Mouse (Mus musculus) layer of hippocampus, adult 18-20 months (tissue): ENCODE measurements around the gene Rbm14. TPM values are rescaled to one million over a fixed set of nuclear protein-coding genes. Genes with fewer than 3 reads are reported as not detected.
"Not testable (repeated sequence)": the region's sequence is repeated elsewhere in the genome, so short reads cannot be mapped to it uniquely, and the experiment has no call there.

Experiments
- DNase-seq, 2 experiments: peaks; one replicate each; pipeline ENCODE4 v3.0.0; 2022; ENCODE audit warnings: low spot score in 2 of 2
- total RNA-seq, 2 experiments: library from RNA; stranded (reverse); gene quantifications; 2 replicates each; pipeline ENCODE4 v1.2.3; 2021

Rbm14 gene
- total RNA-seq, 2 experiments from 2014 or later = 47.7 to 53.1 TPM

- DNase-seq = no peak
Measured at GRCm38 (mm10) chr19:4813015-4813414, 1.6 kb upstream of the Rbm14 start.

- DNase-seq = not testable (repeated sequence)
Measured at GRCm38 (mm10) chr19:4812334-4812949, 1.0 kb upstream of the Rbm14 start.

GRCm38 (mm10) chr19:4811909-4812242 lies 442 bp upstream of the Rbm14 start:
- no peak for DNase-seq

GRCm38 (mm10) chr19:4810746-4811062 lies 730 bp downstream of the Rbm14 start:
- DNase-seq = no peak

GRCm38 (mm10) chr19:4810309-4810708 lies 1.1 kb downstream of the Rbm14 start:
- DNase-seq = no peak

GRCm38 (mm10) chr19:4803283-4803682 lies 8.2 kb downstream of the Rbm14 start:
- no peak for DNase-seq

GRCm38 (mm10) chr19:4802691-4803091 lies 8.7 kb downstream of the Rbm14 start:
- DNase-seq = no peak

- DNase-seq = no peak
Measured at GRCm38 (mm10) chr19:4799083-4799482, 12.4 kb downstream of the Rbm14 start.

- no peak for DNase-seq
Measured at GRCm38 (mm10) chr19:4797846-4798245, 13.6 kb downstream of the Rbm14 start.

- DNase-seq = no peak
Measured at GRCm38 (mm10) chr19:4795929-4796328, 15.5 kb downstream of the Rbm14 start.

- peak; percentile 97 to 99 for DNase-seq
Measured at GRCm38 (mm10) chr19:4793831-4794422, 17.5 kb downstream of the Rbm14 start, which contains the start of gene Rbm4. Gene Rbm4, minus strand, starts transcription at chr19:4793901.

GRCm38 (mm10) chr19:4793281-4793830 lies 18.1 kb downstream of the Rbm14 start:
- no peak for DNase-seq

GRCm38 (mm10) chr19:4786313-4786712 lies 25.1 kb downstream of the Rbm14 start:
- DNase-seq = no peak

GRCm38 (mm10) chr19:4785206-4785605 lies 26.2 kb downstream of the Rbm14 start:
- DNase-seq = no peak

GRCm38 (mm10) chr19:4782891-4783290 lies 28.5 kb downstream of the Rbm14 start:
- DNase-seq = no peak

GRCm38 (mm10) chr19:4772785-4773184 lies 38.6 kb downstream of the Rbm14 start:
- no peak for DNase-seq

- DNase-seq = no peak
Measured at GRCm38 (mm10) chr19:4767507-4768148, 43.8 kb downstream of the Rbm14 start.

GRCm38 (mm10) chr19:4762876-4763275 lies 48.6 kb downstream of the Rbm14 start:
- no peak for DNase-seq

GRCm38 (mm10) chr19:4760544-4760943 lies 50.9 kb downstream of the Rbm14 start:
- DNase-seq = not testable (repeated sequence)

GRCm38 (mm10) chr19:4756921-4757320 lies 54.5 kb downstream of the Rbm14 start:
- DNase-seq = no peak

GRCm38 (mm10) chr19:4756193-4756911 lies 55.1 kb downstream of the Rbm14 start, which contains the start of gene Rbm4b:
Gene Rbm4b, plus strand, starts transcription at chr19:4756497.
- DNase-seq = peak; percentile 96 to 97
